Mouse (Mus musculus) right cerebral cortex, postnatal 36 days (tissue): ENCODE measurements at regions not wholly inside any gene's neighbourhood (a gene's known extent, or its start where the extent isn't known, plus 50 kb on each side); places are given as distances from the start of the nearest gene placed in this dataset.

Source experiments
- DNase-seq, 2 experiments: peaks; one replicate each; pipeline ENCODE4 v3.0.0; 2022; ENCODE audit warnings: low spot score in 2 of 2, mixed read lengths in 1 of 2

DNA sequence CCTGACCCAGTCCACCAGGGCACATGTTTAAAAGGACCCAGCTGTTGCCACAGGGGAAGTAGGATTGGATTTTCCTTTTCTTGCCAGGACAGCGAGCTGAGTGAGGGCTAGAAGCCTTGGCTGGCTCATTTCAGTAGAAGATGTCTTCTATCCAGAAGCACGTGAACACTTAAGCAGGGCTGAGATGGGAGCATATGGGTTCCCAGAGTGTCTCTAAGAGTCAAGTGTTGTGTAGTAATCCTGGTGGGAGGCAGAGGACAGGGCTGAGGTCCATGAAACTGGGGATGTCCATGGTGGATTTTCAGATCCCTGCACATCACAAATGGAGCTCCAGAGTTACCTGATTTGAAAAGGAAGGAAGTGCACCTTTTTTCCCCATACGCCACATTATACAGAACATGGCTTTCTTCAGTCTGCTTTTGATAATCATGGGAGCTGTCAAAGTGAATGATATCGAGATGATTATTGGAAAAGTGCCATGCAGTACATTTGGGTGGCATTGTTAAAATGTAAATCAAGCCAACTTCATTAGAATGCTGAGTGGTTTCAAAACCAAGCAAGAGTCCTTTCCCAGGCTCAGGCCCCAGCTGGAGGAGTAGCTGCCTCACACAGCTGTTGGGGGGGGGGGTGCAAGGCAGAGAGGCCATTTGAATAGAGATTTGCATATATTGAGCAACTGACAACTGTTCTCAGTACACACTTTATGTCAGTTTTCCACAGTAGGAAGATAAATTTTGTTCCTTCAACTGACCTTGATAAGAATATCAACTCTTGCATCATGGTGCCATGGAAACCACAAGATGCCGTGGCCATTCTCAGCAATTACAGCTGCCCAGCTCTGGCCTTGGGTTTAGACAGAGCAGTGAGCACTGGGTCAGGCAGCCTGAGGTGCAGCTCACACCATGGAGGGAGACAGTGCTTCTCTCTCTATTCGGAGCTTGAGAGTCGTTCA is 81.7 kb downstream of the Slc35b3 start:
- peak in 1 of 2 experiments; percentile 15 for DNase-seq

DNA sequence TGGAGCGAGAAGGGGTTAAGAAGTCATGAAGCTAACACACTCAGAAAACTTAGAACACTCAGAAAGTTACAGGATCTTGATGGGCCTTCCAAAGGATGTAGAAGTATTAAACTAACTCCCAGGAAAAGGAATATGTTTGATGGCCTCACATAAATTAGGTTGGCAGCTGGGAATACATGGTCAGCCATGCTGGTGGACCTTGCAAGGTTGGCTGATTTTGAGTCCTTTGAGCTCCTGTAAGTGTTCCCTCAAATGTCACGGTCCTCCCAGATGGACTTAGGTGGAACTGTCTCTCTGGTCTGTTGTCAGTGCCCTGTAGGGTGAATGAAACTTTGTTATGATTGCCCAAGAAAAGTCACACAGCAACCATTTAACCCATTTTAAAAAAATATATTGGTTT is 84.8 kb downstream of the Slc35b3 start:
- DNase-seq, result no peak

- DNase-seq, result no peak
Observed at GRCm38 (mm10) chr13:38864002-38864401, 96.7 kb downstream of the Slc35b3 start.

DNA sequence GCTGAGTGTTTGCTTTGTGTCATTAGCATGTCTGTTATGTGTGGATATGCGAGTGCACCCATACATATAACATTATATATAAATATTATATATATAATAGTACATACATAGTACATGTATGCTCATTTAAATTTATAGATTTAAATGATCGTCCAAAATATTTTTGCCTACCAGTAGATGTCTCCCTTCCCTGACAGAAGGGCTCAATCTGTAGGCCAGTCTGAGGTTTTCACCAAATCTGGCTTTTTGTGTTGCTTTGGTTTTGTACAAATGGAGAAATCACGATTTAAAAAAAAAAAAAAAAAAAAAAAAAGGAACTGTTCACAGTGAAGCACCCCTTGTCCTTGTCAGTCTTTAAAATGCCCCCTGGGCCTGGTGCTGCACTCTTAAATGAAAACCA is 104.9 kb downstream of the Slc35b3 start:
- DNase-seq, result no peak

DNA sequence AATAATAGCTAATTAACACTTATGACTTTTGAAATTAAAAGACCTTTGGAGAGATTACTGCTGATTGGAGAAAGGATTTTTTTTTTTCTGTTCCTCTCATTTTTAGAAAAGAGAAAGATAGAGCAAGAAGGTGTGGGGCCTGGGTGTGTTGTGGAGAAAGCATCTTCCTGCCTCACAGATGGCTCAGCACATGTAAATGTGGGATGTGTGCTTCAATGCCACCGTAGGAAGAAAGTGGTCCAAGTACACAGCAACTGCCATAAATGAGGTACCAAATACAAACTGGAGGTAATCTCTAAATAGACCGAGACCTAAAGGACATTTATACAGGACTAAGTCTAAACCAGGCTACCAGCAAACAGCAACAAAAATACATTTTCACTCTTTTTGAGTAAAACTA is 105.7 kb downstream of the Slc35b3 start:
- peak in 1 of 2 experiments; percentile 18 for DNase-seq

GRCm38 (mm10) chr13:38852868-38853267 is 107.8 kb downstream of the Slc35b3 start:
- DNase-seq, result no peak

- DNase-seq, result no peak
Observed at GRCm38 (mm10) chr13:38851820-38852219, 108.9 kb downstream of the Slc35b3 start.

DNA sequence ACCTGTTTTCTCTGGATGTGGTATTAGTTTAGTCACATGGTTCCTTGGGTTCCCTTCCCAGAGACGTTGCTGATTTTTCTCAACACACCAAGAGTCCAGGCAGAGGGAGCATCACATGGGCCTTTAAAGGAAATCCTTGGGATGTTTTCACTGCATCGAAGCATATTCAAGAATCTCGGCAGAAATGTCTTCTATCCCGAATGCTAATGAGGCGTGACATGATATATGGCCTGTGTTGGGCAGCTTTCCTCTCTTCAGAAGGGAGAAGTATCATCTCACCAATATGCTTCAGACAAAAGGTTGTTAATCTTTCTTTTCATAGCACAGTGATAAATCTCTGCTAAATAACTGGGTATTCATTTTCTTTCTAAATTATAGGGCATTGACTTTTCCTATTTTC is 122.4 kb downstream of the Slc35b3 start:
- no peak for DNase-seq

DNA sequence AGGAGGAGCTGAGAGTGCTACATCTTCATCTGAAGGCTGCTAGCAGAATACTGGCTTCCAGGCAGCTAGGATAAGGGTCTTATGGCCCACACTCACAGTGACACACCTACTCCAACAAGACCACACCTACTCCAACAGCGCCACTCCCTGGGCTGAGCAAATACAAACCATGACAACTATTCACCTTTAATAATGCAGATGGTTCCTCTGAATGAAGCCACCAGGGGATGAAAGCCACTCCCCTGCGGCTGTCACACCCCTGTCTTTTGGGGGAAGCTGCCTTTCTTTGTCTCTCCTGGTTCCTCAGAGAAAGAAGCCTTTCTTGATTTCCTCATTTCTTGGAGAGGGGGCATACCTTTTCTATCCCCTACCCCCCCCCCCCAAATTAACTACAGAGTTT is 135.0 kb downstream of the Slc35b3 start:
- DNase-seq, result no peak

DNA sequence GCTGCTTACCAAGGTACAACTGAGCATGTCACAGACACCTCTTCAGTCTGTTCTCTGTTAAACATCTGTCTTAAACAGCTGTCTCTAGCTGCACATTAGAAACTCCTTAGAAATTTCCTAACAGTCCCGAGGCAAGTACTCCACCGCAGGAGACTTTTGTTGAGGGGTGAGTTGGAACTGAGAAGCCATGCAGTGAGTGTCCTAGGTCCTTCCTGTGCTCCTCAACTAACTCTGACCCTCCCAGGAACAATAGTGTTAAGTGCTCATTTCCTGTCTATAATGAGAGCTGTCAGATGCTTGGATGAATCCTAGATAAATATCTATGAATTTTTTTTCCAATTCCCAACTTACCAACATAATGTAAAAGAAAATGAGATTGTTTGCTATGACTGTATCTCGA is 141.1 kb downstream of the Slc35b3 start:
- DNase-seq, result no peak

GRCm38 (mm10) chr13:38818781-38819180 is 141.9 kb downstream of the Slc35b3 start:
- peak in 1 of 2 experiments; percentile 4 for DNase-seq

GRCm38 (mm10) chr13:38816296-38816695 is 144.4 kb downstream of the Slc35b3 start:
- DNase-seq, result no peak

- no peak for DNase-seq
Observed at GRCm38 (mm10) chr13:38815002-38815707, 145.5 kb downstream of the Slc35b3 start.

DNA sequence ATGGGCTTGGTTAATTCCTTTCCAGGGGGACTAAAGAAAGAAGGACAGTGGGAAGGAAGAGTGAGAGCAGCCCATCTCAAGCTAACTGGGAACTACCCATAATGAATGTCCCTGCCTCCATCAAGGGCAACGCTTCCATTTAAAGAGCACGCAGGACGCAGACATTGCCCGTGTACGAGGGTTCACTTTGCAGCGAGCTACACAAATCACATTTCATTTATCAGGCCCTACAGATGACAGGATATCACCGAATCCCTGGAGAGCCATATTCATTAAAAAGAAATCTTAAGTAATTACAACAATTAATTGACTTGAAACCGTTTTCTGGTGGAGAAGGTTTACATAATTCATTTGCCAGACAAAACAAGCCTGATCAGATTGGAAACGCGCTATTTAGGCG is 139.7 kb upstream of the Eef1e1 start:
- no peak for DNase-seq

DNA sequence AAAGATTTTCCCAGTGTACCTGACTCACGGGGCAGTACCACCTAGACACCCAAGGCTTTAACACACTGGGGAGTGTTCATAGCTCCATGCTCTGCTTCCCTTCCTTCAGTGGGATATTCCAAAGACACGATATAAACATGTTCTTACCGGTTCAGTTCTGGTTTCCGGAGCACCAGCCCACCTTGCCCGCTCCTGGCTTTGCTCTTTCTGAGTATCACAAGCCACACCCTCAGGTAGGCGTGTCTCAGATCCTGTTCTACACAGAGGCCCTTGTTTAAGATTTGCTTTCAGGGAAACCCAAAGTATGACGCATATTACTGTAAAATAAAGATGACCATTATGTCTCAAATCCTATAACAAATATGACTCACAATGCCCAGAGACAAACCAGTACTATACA is 134.6 kb upstream of the Eef1e1 start:
- DNase-seq, result no peak

- DNase-seq, result no peak
Observed at GRCm38 (mm10) chr13:38780630-38781010, 121.8 kb upstream of the Eef1e1 start.

- no peak for DNase-seq
Observed at GRCm38 (mm10) chr13:38779984-38780629, 121.2 kb upstream of the Eef1e1 start.

- DNase-seq, result no peak
Observed at GRCm38 (mm10) chr13:38776546-38776945, 117.7 kb upstream of the Eef1e1 start.

DNA sequence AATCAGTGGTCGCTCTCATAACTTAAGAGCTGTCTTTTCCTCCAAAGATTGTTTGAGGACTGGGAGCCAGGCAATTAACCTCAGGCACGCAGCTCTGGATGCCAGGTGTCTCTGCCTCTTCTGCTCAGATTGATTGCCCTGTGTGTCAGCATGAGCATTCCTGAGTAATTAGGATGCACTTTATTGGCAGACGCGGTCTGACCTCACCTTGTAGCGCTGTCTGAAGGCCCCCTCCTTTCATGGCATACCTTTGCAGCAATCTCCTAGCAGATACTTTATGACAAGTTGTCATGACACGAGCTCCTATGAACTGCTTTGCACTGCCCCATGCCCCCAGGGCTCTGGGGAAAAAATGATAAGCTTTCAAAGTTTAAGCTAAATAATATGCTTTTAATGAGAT is 114.1 kb upstream of the Eef1e1 start:
- DNase-seq, result no peak

- DNase-seq, result no peak
Observed at GRCm38 (mm10) chr13:38766133-38766532, 107.3 kb upstream of the Eef1e1 start.

GRCm38 (mm10) chr13:38760261-38760660 is 101.4 kb upstream of the Eef1e1 start:
- DNase-seq, result no peak

- DNase-seq, result no peak
Observed at GRCm38 (mm10) chr13:38756629-38757227, 97.9 kb upstream of the Eef1e1 start.
